Mouse (Mus musculus): ENCODE measurements around the gene Mfsd2a.

Mfsd2a gene

GRCm38 (mm10) chr4:122933051-122933591, 27.9 kb downstream of the Mfsd2a start:
- peak; percentile 40 for DNase-seq

- peak; percentile 37 for DNase-seq
Observed at GRCm38 (mm10) chr4:122932239-122932978, 28.6 kb downstream of the Mfsd2a start.

GRCm38 (mm10) chr4:122930939-122931590, 29.9 kb downstream of the Mfsd2a start:
- no peak for DNase-seq

DNA sequence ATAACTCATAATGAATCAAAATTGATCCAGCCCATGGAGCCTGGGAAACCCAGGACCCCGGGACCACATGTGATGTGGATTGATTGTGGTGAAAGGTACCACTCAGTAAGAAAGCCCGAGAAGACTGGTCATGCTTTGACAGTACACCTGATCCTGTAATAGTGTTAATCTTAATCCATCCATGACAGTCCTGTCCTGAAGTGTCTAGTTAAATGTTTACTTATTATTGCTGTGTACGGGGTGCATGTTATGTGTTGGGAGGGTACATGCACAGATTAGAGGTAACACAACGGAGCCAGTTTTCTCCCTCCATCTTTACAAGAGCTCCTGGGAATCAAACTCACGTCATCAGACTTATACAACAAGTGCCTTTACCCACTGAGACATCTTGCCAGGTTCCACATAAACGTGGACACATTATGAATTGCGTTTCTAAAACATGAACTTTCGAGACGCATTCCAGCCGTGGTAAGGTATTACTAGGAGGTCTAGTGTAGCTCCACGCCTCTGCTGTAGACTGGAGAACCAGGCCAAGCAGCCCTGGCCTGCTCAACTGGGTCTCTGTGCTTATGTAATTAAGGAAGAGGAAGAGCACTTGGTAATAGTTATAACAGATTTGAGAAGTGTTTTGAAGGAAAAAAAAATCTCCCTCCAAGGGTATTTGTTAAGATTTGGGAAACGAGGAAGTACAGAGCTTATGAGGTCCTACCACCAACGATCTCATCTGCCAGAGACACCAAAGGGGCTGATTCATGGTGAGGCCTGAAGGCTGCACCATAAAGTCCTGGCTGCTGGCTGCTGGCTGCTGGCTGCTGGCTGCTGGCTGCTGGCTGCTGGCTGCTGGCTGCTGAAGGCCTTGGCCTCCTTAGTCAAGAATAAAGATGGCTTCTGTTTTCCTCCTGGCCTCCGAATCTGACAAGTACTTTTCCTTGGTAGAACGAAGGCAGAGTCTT, 37.3 kb downstream of the Mfsd2a start:
- no peak for DNase-seq

GRCm38 (mm10) chr4:122922841-122923240, 38.1 kb downstream of the Mfsd2a start:
- DNase-seq: no peak

GRCm38 (mm10) chr4:122915985-122916384, 45.0 kb downstream of the Mfsd2a start:
- DNase-seq: no peak

DNA sequence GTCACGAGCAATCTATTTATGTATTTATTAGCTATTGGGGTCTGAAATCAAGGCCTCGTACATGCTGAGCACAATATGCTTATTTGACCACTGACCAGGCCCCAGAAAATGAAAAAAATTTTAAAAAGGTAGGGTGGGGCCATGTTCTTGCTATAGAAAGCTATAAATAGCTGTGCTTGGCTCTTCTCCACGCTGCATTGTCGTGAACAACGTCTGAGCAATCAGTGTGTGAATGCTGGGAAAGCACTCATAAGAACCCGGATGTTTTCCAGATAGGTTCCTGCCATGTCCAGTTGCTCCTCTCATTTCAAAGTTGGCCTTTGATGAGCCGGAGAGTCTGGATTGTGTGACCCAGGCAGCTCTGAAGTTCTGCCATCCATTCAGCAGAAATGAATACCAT, 46.8 kb downstream of the Mfsd2a start:
- no peak for DNase-seq

- no peak for DNase-seq
Observed at GRCm38 (mm10) chr4:122912613-122913012, 48.4 kb downstream of the Mfsd2a start.

GRCm38 (mm10) chr4:122910577-122910976, 50.4 kb downstream of the Mfsd2a start:
- DNase-seq: peak; percentile 54

DNA sequence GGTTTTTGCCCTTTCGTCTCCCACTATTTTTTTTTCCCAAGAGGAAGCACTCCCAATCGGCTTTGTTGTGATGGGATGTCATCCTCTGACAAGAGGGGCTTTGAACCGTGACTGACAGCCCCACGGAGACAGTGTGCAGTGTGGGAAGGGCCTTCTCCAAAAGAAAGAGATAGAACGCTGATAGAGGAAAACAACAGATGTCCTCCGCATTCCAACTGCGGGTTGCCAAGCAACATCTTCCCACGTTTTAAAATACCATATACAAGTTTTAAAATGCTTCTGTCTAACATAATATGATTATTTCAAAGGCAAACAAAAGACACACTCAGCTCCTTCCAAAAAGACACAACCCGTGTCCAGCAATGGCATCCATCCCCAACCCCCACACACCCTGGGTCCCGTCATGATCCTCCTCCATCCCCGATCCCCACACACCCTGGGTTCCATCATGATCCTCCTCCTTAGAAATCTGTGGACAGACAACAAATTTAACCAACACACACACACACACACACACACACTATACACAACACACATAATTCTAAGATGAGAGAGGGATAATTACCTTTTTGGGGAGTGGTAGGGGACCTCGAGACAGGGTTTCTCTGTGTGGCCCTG, 51.3 kb downstream of the Mfsd2a start:
- DNase-seq: no peak

DNA sequence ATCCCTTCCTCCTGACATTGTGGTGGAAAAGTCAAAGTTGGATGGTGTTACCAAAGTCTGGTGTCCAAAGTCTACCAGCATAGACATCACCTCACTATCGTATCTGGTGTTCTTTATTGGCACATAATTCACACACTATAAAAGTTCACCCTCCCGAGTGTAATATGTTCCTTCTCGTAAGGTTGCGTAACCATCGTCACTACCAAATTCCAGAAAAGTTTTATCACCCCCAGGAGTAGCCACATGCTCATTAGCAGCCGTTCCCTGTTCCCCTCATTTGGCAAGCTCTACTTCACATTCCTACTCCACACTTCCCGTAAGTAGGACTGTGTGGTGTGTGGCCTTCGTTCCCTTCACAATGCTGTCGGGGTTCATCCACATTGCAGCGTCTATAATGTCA, 55.6 kb downstream of the Mfsd2a start:
- DNase-seq: no peak

DNA sequence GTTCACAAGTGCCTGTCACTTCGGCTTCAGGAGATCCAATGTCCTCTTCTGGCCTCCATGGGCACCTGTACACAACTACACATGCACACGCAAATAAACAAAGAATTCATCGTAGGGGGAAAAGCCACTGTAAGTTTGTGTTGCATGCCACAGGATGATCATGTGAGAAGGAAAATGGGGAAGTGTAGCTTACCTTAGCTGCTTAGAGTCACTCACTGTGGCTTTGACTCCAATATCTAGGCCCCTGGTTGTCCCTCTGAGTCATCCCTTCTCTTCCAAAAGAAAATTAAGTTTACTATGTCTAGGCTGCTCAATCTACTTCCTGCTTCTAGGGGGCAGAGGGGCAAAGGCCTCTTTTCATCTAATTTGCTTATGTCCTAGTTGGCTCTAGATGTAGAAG, 57.3 kb downstream of the Mfsd2a start:
- no peak for DNase-seq

DNA sequence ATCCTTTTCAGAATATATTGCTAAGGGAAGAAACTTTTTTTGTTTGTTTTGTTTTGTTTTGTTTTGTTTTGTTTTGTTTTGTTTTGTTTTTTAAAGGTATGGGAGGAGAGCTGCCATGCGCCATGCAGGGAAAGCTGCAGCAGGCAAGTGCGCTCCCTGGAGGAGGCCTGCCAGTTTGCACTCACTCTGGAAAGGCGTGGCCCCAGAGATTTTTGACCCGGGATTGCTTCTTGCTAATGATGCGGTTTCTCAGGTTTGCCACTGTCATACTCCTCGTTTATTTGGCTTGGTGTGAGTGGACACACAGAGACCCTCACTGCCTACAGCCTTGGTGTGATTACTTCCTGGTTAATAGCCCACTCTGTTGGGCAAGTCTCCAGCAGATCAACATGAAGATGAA, 58.8 kb downstream of the Mfsd2a start:
- DNase-seq: peak; percentile 30

- peak; percentile 79 for DNase-seq
Observed at GRCm38 (mm10) chr4:122898313-122898712, 62.7 kb downstream of the Mfsd2a start.

GRCm38 (mm10) chr4:122897750-122898149, 63.2 kb downstream of the Mfsd2a start:
- no peak for DNase-seq

All from thymus, postnatal 14 days (tissue).